ENCODE assay signal across 23 mouse cellular contexts in the genomic region with DNA sequence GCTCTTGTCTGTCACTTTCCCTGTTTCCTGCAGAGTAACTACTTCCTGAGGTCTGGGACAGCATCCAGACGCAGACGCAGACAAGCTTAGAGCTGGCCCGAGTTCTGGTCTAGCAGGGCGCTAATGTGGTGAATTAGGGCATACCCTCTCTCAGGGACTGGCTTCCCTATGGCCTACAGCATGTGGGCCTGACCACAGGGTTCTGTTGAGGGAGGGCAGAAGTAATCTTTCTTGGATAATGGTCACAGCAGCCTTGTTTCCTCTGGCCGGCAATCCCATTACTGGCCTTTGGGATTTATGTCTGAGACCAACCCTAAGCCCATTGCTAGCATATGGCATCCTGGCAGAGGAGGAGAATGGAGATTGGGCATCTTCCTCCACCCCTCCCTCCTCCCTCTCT. TPM values are rescaled to one million over a fixed set of nuclear protein-coding genes. Genes with fewer than 3 reads are reported as not detected.
DNase-seq lines count a peak whose midpoint lies in the region; ATAC-seq lines count a peak whose summit lies in the region.
"Had no signal": no experiment of that assay in that cellular context is flagged by ENCODE, and none has a peak within 500 bp of the region (broad histone marks: within the 10 kb centered on the region; RNA-seq: fewer than 3 reads in every experiment).

No protein-coding gene starts in this region.

- WGBS in kidney, embryonic 16.5 days = 65% methylated on average over 5 of the region's 5 CpGs

- H3K4me1 ChIP-seq in kidney, embryonic 16.5 days (ENCODE audit: insufficient read depth, low read length) = no peaks in the 10 kb centered on the region
- H3K4me1 ChIP-seq: hindbrain, embryonic 15.5 days had no signal

- DNase-seq in cerebellum, postnatal 4 days (ENCODE audit: low spot score in 2 of 2) = no peak
- DNase-seq in kidney, postnatal 25 days = peak; percentile 35 to 60
- DNase-seq in cerebellum, adult 11-12 months = peak; percentile 62
- DNase-seq in cerebellum, postnatal 25 days = peak; percentile 56 to 68
- DNase-seq in spleen, adult 18-20 months = no peak
- DNase-seq in layer of hippocampus, adult 18-20 months (ENCODE audit: low spot score in 2 of 2) = no peak
- DNase-seq: gastrocnemius, postnatal 36 days; heart, postnatal 14 days; layer of hippocampus, adult 9-11 months; lung, postnatal 14 days; thymus, postnatal 4 days had no signal

- H3K36me3 ChIP-seq in kidney, embryonic 16.5 days (ENCODE audit: insufficient read depth, low read length) = no peaks in the 10 kb centered on the region
- H3K36me3 ChIP-seq: embryonic facial prominence, embryonic 15.5 days; G1E; heart, embryonic 10.5 days; hindbrain, embryonic 15.5 days; limb, embryonic 13.5 days had no signal

- H3K4me3 ChIP-seq in kidney, embryonic 16.5 days (ENCODE audit: low read length) = no peak overlapping the region
- H3K4me3 ChIP-seq: embryonic facial prominence, embryonic 15.5 days; heart, embryonic 10.5 days; hindbrain, embryonic 15.5 days; limb, embryonic 13.5 days had no signal

- 0 out of 2 replicates have a peak, but pooled peaks cover 3% of the 10 kb centered on the region for H3K9me3 ChIP-seq in kidney, embryonic 16.5 days (ENCODE audit: low read length)
- H3K9me3 ChIP-seq: embryonic facial prominence, embryonic 15.5 days; G1E; heart, embryonic 10.5 days; hindbrain, embryonic 15.5 days; limb, embryonic 13.5 days had no signal

- ATAC-seq in cerebellum, adult (ENCODE audit: insufficient number of reproducible peaks, low FRiP score, low TSS enrichment) = peak; percentile 74
- no peak for ATAC-seq in kidney, embryonic 16.5 days (ENCODE audit: low FRiP score, low TSS enrichment)
- ATAC-seq: CD4-positive, CD25-positive, alpha-beta regulatory T cell, adult 4 months had no signal

- H3K27ac ChIP-seq in kidney, embryonic 16.5 days (ENCODE audit: low read length) = no peak overlapping the region
- H3K27ac ChIP-seq: embryonic facial prominence, embryonic 15.5 days; heart, embryonic 10.5 days; hindbrain, embryonic 15.5 days; limb, embryonic 13.5 days had no signal

- H3K4me2 ChIP-seq in kidney, embryonic 16.5 days (replicated peaks; ENCODE audit: low read depth, low read length) = no peak overlapping the region
- H3K4me2 ChIP-seq: embryonic facial prominence, embryonic 15.5 days; hindbrain, embryonic 15.5 days; limb, embryonic 13.5 days had no signal

- no peak overlapping the region for H3K9ac ChIP-seq in kidney, embryonic 16.5 days (replicated peaks; ENCODE audit: low read length)
- H3K9ac ChIP-seq: embryonic facial prominence, embryonic 15.5 days; hindbrain, embryonic 15.5 days; limb, embryonic 13.5 days had no signal

- H3K27me3 ChIP-seq in kidney, embryonic 16.5 days (ENCODE audit: insufficient read depth, low read length) = no peaks in the 10 kb centered on the region
- H3K27me3 ChIP-seq: embryonic facial prominence, embryonic 15.5 days; hindbrain, embryonic 15.5 days; limb, embryonic 13.5 days had no signal

RNA-seq across cellular contexts. Expression of a gene that starts 22.7 kb away (rescaled TPM):
- polyA plus RNA-seq in kidney, embryonic 16.5 days (2015; fragmentation: Nextera tagmentation; extraction: Ambion mirVana) = not detected in 2 replicates
- not detected for total RNA-seq in layer of hippocampus, adult 18-20 months (2021)
- polyA plus RNA-seq: CD4-positive, CD25-positive, alpha-beta regulatory T cell, adult 4 months; forebrain, embryonic 11.5 days; G1E; heart, embryonic 10.5 days; kidney, embryonic 14.5 days; limb, embryonic 13.5 days; liver, embryonic 16.5 days; neural tube, embryonic 14.5 days had no signal

Comparison
In these comparisons a context has a peak if more than half of its experiments do, and no peak if none do; other contexts are left out.
1. DNase-seq: peak in kidney, postnatal 25 days (2 of 2), cerebellum, adult 11-12 months (single experiment) and cerebellum, postnatal 25 days (2 of 2); none in cerebellum, postnatal 4 days (0 of 2), spleen, adult 18-20 months (0 of 2) and layer of hippocampus, adult 18-20 months (0 of 2).